Mouse (Mus musculus) urinary bladder, adult 18-20 months (tissue): ENCODE data around the gene Ugt1a7c.
A peak's percentile ranks its signal among the peaks of the same experiment; 100 is the strongest.

ENCODE experiments used
- DNase-seq, 2 experiments: peaks; one replicate each; pipeline ENCODE4 v3.0.0; 2022; ENCODE audit warnings: low spot score in 2 of 2, mixed read lengths in 2 of 2

Ugt1a7c gene

DNA sequence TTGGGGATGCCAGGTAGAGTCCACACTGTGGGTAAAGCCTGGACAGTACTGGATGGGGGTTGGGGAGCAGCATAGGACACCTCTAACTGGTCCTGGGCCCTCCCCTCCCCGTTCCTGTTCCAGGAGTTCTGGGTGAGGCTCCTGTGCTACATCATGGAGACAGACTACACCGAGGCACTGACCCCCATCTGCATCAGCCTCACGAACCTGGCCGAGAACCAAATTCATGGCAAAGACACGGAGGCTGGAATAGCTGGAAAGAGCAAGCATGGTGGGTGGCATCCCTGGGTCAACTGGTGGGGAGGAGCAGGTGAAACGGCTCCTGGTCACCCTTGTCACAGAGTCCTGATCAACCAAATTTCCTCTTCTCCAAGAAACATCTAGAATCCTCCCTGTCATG, 143.9 kb downstream of the Ugt1a7c start:
- DNase-seq = no peak

DNA sequence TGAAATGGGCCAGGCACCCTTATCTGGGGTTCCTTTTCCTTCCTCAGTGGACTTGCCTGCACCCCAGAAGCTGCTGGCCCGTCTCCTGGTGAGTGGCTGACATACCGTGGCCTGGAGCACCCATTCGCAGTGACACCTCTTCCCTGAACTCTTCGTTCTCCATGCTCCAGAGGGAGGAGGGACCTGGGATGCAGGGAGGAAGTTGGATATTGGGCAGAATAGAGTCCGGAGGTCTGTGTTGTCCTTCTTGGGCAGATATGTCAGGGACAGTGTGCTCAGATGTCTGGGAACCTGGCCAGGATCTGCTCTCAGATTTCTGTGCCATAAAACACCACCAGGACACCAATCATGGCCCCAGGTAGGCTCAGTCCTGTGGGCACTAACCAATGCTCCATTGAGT, 145.2 kb downstream of the Ugt1a7c start:
- no peak for DNase-seq

DNA sequence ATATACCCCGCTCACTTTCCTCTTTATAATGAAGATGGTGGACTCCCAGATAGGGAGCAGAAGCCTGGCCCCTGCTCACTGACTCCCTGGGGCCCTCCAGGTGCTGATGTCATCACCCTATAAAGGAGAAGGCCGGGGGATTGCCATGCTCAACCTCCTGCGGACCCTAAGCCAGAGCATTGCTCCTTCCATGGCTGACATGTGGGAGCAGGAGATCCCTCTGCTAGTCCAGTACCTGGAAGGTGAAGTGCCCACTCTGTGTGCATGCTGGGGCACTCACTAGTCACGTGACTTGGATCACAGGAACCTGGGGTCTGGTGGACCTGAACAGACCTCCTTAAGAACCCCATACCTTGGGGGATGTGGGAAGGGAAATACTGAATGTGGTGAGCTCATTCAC, 145.7 kb downstream of the Ugt1a7c start:
- no peak for DNase-seq

DNA sequence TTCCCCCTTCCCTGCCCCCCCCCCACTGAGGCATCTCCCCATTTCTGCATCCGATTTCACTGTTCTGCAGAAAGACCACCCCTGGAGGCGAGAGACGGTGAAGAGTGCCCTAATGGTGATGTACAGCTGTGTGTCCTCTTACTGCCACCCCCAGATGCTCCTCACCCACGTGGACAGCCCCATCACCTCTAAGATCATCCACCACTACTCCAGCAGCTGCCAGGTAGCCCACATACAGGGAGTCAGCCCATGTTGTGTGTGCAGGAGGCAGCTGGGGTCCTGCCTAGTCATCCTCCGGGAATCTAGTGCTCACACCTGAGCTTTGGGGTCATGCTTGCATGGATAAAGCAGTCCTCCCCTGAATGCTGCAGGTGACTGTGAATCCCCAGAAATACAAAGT, 149.0 kb downstream of the Ugt1a7c start:
- DNase-seq = no peak

DNA sequence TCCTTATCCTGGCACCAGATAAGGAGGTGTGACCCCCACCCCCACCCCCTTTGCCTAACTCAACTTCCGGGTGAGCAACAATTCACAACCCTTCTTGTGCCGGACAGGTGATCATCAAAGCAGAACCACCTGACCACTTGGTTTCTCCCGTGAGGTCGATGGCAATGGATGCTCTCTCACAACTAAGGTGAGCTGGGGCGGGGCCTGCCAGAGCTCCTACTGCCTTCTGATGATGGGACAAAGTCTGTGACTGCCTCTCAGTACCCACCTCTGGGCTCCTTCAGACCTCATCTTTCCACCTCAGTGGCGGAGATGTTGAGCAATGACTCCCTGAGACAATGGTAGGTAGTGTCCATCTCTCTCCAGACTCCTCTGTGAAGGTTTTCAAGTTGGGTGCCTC, 151.0 kb downstream of the Ugt1a7c start:
- DNase-seq = no peak

DNA sequence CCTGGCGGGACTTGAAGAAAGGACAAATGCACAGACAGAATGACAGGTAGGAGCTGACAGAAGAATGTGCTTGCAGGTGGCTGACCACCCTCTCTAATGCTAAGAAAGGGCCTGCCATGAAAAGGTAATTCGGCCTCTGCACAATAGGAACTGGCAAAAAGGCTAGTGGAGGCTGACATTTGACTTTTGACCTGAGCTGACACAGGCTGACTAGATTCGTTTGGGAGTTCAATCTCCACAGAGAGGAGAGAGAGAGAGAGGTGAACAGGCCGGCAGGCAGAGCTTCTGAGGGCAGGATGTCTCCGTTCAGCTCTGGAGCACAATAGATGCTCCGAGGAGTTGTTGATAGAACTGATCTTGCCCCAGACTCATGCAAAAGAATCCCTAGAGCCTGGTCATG, 151.5 kb downstream of the Ugt1a7c start:
- DNase-seq = no peak

DNA sequence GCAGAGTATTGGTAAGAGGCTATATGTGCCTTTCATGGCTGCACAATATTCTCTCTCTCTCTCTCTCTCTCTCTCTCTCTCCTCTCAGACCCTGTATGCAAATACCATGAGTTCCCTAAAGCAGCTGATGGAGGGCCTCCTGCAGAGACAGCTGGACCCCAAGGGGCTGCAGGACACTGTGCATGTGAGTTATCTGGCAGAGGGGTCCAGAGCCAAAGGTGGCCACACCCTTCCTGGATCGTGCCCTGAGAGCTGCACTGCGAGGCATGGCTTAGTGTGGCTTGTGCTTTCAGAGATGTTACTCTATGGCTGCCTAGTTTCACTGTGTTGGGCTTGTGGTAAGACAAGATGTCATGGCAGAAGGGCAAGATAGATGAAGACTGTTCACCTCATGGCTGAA, 152.8 kb downstream of the Ugt1a7c start:
- DNase-seq = no peak

DNA sequence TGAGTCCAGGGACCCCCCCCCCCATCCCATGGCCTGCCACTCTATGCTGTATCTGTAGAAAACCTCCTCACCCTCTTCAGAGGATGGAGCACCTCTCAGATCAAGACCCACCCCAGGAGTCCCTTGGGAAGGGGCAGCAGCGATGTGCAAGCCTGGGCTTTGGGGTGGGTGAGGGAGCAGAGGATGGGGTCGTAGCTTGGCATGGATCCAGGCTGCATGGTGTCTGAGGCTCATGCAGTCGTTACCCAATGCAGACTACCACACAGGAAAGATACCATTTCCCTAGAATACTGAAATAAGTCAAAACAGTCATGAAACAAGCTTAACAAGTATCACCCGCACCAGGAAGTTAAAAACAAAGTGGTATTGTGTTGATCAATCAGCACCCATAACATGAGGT, 153.8 kb downstream of the Ugt1a7c start:
- DNase-seq = no peak

DNA sequence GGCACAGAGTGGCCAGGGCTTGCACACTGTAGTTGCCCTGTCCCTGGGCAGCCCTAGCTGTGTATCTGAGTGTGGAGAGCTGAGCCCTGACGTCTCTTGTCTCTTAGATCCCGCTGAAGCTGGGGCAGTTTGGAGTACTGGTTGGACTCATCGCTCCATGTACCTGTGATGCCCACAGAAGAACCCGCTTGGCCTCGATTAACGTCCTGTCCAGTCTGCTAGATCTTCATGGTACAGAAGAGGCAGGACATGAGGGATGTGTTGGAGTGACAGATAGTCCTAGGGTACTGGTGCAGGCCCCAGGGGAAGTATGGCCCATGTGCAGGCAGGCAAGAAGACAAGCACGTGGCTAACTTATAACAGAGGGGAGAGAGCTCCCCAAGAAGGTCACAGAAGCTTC, 154.7 kb downstream of the Ugt1a7c start:
- no peak for DNase-seq

DNA sequence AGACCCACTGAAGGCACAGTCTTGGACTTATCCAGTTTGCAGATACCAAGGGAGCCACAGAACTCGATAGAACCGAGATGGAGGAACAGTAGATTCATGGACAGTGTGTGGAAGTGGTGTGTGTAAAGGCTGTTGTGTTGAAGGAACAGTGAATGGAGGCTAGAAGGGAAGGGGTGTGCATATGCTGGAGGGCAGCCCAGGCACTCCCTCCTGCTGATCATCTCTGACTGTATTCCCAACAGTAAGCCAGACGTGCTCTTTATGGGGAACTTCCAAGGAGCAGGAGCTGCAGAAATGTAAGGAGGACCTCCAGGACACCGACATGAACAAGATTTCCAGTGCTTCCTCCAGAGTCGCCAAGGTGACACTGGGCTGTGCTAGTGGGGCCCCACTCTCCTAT, 155.2 kb downstream of the Ugt1a7c start:
- no peak for DNase-seq

DNA sequence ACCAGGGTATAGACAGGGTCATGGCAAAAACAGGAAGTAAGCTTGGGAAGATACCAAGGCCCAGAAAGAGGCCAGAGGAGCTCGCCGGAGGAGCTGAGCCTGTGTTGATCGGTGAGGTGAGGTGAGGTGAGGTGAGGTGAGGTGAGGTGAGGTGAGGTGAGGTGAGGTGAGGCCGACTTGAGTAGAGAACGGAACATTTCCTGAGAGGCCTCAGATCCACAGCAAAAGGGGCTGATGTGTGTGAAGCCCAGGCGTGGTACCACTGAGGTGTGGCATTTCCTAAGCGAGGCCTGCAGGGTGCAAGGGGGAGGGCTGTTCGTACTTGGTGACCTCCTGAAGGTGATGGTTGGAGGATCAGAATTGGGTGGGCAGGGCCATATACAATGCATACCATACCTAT, 158.2 kb downstream of the Ugt1a7c start:
- no peak for DNase-seq

DNA sequence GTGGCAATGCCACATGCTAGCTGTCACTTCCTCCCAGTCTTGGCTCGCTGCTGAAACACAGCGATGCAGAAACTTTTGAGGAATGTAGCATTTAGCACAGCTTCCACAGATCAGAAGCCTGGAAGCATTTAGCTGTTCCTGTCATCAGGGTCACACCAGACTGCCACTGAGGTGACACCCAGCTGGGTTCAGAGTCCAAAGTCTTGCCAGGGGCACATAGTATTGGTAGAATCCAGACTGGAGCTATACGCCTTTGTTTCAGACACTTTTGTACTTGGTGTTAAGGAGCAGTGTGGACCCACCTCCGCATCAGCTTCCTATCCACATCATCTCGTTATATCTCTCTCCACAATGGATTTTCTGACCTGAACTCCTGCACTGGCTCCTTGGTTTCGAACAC, 158.7 kb downstream of the Ugt1a7c start:
- DNase-seq = no peak

DNA sequence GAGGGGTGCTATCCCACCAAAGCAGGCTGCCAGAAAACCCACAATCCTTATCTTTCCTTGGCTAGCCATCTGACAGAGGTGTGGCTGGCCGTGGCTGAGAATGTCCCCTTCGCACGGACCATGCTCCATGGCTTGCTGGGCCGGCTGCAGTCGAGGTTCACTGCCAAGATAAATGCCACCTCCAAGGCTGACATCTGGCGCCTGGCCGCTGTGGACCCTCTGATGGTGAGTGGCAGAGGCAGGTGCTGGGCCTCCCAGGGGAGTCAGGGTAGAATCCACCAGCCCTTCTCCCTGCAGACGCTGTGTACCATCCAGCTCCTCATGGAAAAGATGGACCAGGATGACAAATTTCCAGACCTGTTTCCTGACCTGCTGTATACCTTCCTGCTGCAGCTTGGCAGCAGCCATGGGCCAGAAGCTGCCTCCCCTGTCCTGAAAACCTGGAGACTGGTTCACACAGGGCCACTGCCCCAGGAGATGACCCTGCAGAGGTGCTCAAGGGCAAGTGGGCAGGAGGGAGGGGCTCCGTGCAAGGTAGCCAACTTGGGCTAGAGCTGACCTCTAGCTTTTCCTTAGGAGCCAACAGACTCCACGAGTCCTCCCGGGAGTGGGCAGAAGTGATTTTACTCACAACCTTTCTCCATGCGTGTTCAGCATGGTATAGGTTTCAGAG, 160.1 kb downstream of the Ugt1a7c start:
- DNase-seq = no peak

DNA sequence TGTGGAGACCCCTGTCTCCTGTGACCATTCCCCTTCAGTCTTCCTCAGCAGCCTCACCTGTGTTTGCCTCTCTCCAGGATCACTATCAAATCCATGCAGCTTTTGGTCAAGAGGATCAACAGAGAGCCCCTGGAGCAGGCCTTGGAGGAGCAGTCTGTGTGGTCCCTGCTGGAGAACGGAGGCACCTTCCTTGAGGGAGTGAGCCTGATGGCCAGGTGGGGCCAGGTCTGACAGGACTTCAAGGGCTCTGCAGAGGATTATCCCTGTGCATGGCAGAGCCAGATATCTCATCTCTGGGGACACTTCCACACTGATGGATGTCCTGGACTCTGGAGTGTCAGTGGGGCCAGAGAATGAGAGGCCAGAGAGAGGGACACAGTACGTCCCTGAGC, 160.6 kb downstream of the Ugt1a7c start:
- DNase-seq = no peak

DNA sequence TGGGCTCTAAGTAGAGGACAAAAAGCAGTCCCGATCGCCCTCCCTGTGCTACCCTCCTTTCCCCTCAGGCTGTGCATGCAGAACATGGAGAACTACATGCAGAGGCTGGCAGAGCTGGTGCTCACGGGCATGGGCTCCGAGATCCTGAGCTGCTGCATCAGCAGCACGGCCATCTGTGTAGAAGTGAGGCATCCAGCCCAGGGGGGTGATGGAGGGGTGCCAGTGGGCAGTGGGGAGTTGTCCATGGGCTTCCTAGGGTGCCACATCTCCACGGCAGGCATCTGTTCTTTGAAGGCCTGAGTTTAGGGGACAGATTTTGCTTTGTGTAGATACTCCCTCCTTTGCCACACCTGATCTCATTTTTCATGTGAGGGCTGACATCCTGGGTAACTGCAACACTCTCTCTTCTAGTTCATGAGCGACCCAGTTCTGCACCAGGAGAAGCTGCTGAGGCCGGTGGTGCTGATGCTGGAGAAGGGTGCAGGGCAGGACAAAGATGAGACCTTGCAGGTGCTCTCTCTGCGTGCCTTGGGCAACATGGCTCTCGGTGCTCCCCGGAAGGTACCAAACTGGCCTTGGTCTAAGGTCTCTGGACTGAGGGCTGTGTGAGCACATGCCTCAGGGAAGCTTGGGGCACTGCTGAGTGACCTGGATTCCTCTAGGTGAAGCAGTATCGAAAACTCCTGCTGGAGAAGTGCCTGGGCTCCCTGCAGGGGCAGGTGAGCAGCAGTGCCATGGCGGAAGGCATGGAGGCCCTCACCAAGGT, 161.3 kb downstream of the Ugt1a7c start:
- DNase-seq = no peak

DNA sequence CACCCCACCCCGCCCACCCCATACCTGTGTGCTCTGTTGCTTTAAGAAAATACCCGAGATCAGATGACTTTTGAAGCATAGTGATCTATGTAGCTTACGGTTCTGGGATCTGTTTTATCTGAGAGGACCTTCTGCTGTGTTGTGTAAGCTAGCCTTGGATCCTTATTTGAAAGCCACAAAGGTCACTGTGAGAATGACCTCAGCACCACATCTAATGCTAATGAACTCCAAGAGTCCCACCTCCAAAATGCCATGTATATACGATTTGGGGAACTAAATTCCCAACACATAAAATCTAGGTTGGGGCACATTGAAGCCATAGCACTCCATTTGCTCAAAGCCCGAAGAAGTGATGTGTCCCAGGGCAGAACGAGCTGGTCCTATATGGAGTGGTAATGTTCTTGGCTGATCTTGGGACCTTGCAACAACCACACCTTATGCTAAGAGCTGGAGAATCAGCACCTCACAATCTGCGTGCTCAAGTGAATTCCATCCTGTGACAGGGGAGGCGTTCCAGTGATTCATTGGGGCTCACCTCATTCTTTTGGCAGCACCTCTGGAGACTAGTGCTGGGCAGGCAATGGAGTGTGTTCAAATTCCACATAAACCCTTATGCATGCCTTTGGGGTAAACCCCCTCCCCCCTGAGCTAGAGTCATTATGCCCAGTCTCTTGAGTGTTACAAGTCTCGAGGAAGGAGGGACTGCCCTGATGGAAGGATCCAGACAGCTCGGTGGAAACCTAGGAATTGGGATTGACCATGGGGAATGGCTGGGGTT, 162.2 kb downstream of the Ugt1a7c start:
- DNase-seq = no peak

DNA sequence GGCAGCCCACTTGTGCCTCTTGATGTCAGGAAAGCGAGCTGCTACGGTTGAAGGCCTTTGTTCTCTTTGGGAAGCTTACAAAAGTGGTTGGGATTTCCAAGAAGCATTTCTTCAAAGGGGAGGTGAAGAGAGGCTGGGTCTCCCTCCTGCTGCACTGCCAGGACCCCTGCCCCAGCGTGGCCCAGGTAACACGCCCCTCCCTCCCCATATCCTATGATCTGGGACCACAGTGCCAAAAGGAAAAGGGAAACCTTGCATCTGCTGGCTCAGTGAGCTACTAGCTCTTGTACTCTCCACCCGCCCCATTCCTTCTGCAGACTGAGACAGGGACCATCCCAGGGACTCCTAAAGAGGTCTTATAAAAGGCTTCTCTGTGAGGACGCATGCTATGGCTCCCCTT, 162.8 kb downstream of the Ugt1a7c start:
- no peak for DNase-seq

DNA sequence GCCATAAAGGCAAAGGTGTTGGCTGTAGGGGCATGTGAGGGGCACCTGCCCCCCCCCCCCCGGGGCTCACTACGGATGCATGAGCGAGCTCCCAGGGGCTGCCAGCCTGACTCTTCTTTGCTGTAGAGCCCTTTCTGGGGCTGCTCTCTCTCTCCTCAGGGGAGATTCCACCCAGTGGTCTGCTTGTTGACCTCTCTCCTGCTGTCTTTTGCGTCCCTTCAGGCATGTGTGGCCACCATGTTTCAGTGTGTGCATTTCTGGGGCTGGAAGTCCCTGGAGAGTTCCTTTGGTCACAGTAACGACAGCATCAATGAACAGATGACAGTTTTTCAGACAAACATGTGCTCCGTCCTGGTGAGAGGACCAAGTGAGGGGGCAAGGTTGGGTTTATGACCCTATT, 163.5 kb downstream of the Ugt1a7c start:
- no peak for DNase-seq

DNA sequence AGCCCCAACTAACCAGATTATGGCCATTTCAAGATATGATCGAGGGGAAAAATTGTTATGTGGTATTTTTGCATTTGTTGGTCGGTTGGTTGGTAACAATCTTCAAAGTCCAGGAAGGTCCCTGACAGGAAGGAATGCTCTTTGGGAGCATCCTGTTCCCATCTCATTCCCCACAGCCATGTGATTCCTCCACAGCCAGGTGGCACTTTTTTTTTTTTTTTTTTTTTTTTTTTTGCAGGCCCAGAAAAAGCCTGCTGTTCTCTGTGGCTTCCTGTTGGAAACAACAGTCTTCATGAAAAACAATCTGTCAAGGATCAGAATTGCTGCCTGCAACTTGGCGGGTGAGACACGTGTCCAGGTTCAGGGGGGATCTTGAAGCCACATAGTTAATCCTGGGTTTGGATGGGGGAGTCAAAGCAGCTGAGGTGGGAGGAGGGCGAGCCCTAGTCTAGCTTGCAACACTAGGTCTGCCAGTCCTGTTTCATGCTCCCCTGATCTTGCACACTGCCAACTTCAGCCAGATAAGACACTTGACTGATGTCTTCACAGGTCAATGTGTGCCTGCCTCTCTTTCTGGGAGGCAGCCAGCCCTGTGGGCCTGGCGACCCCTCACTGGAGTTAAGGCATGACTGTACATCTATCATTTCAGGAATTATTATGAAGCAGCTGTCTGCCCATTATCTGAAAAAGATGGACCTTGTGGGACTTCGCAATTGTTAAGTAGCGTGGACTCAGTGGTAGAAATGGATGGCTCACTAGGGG, 164.2 kb downstream of the Ugt1a7c start:
- DNase-seq = peak; percentile 76 to 84

DNA sequence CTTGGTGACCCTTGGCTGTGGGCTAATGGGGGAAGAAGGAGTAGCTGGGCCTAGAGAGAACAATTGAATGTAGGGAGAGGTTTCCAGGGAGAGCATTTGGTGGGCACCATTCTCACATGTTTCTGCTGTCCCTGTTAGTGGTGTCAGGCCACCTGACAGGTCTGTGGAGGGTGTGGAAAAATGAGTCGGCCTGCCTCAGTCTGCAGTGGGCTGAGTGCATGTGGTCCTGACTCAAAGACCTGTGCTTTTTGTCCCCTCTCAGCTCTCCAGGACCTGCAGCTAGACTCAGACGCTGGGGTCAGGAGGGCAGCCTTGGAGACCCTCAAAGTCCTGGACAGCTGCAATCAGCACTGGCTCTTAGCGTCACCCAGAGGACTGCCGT, 164.8 kb downstream of the Ugt1a7c start:
- DNase-seq = no peak

DNA sequence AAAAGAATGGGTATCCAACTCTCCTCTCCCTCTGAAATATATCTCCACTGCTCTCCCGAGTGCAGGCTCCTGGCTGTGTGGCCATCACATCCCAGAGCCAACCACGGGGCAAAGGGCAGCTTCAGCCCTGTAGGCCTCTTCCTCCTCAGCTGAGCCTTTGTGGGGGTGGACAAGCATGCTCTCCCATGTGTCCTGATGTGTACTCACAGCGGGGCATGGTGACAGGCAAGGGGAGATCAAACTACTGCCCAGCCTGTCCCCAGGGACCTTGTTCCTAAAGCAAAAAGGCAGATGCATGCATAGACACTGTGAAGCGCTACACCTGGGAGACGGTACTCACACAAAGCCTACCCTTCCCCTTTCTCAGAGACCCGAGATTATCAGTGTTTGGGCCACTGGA, 165.3 kb downstream of the Ugt1a7c start:
- peak in 1 of 2 experiments; percentile 50 for DNase-seq
